Mouse (Mus musculus): ENCODE results near the gene Glt28d2. TPM values are rescaled to one million over a fixed set of nuclear protein-coding genes. Genes with fewer than 3 reads are reported as not detected.
"Not testable (repeated sequence)": the region's sequence is repeated elsewhere in the genome, so short reads cannot be mapped to it uniquely, and the experiment has no call there.

Glt28d2 gene
- total RNA-seq (2018; cell fraction: chromatin; rRNA removed): not detected
- total RNA-seq (2018; cell fraction: cytosol; rRNA removed): not detected
- total RNA-seq (2018; cell fraction: nucleus; rRNA removed): not detected
- polyA plus RNA-seq (2018): not detected in 3 replicates

DNA sequence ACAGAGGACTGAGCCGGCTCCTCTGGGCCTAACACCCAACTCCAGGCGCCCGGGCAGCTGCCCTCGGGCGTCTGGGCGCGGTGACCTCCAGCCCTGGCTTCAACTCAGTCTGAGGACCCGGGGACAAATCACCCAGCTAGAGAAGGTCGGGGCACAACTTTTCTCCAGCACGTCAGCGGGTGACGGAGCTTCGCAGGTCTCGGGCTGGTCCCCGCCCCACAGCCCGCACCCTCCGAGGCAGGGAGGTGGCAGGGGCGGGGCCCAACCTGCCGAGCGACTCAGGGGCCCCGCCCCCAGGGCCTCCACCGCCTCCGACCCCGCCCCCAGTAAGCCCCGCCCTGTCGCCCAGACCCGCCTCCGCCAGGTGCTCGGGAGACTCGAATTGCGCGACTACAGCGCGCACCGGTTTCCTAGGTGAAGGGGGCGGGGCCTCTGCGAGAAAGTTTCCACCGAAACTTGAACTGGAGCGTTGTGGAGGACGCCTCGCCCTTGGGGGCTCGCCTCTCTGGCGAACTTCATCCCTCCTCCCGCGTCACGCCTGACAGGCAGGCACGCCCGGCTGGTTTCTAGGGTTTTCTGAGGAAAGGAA lies at the start of gene Glt28d2, which contains the start of gene Gm37240:
TSS of gene Glt28d2 (minus strand) at position 278 of the 589 bp plus-strand sequence.
TSS of gene Gm37240 (minus strand) at position 280 of the 589 bp plus-strand sequence.
- Histone ChIP-seq H3K27ac (no peak within 1 kb of the TSS), H3K79me2 (ENCODE audit: inconsistent target) (no peaks in the 10 kb centered on the region), H3K4me3 (ENCODE audit: inconsistent target) (no peak within 1 kb of the TSS), H3K36me3 (ENCODE audit: inconsistent target) (no peaks in the 10 kb centered on the region)
- under 1% methylated on average over 47 of the region's 48 CpGs for WGBS (ENCODE audit: missing documents)

- Histone ChIP-seq H3K79me2 (ENCODE audit: inconsistent target) (no peaks in the 10 kb centered on the region), H3K27ac (no peak overlapping the region), H3K36me3 (ENCODE audit: inconsistent target) (no peaks in the 10 kb centered on the region), H3K4me3 (ENCODE audit: inconsistent target) (no peak overlapping the region)
- WGBS (ENCODE audit: missing documents): 67% methylated on average over 5 of the region's 5 CpGs
Observed at GRCm38 (mm10) chr3:85933586-85933985, 46.3 kb upstream of the Glt28d2 start.

GRCm38 (mm10) chr3:85931859-85932258 lies 44.5 kb upstream of the Glt28d2 start:
- Histone ChIP-seq H3K79me2 (ENCODE audit: inconsistent target) (no peaks in the 10 kb centered on the region), H3K36me3 (ENCODE audit: inconsistent target) (no peaks in the 10 kb centered on the region), H3K4me3 (ENCODE audit: inconsistent target) (no peak overlapping the region), H3K27ac (no peak overlapping the region)
- WGBS (ENCODE audit: missing documents): 95% methylated on average over 6 of the region's 6 CpGs

GRCm38 (mm10) chr3:85930671-85931255 lies 43.4 kb upstream of the Glt28d2 start:
- no peaks in the 10 kb centered on the region for H3K79me2 ChIP-seq (ENCODE audit: inconsistent target)
- H3K4me3 ChIP-seq (ENCODE audit: inconsistent target): no peak overlapping the region
- 88% methylated on average over 10 of the region's 11 CpGs for WGBS (ENCODE audit: missing documents)
- H3K36me3 ChIP-seq (ENCODE audit: inconsistent target): no peaks in the 10 kb centered on the region
- no peak overlapping the region for H3K27ac ChIP-seq

DNA sequence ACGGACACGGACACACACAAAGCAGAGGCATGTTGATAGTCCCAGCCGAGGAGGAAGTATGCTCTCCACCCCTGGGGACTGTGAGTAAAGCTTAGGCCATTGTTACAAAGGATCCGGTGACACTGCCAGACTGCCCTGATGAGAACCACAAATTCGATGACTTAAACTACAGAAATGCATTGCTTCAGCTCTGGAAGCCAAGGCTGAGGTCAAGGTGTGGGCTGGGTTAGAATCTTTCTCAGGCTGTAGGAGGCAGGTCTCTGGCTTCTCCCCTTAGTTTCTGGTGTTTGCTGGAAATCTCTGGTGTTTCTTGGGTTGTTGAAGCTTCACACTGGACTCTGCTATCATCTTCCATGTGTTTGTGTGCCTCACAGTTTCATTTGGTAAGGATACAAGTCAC lies 42.4 kb upstream of the Glt28d2 start:
- Histone ChIP-seq H3K27ac (no peak overlapping the region), H3K79me2 (ENCODE audit: inconsistent target) (no peaks in the 10 kb centered on the region), H3K36me3 (ENCODE audit: inconsistent target) (no peaks in the 10 kb centered on the region), H3K4me3 (ENCODE audit: inconsistent target) (no peak overlapping the region)
- 63% methylated on average over 5 of the region's 5 CpGs for WGBS (ENCODE audit: missing documents)

DNA sequence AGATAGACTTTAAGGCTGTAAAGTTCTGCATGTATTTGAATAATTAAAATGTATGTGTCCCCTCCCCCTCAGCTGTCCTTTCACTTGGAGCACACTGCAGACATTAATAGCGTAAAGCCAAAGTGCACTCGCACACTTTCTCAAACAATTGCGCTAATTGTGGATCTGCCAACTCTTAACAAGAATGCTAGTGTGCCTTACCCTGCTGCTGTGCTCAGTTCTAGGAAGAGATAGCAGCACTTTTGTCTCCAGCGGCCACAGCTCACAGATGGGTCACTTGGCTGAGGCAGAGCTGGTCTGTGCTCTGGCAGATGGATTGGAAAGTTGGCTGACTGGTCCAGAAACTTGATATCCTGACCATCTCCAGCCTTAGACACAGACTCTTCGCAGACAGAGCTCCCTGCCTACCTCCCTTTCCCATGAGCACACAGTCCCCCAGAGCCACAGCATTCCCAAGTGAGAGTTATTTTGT lies 40.9 kb upstream of the Glt28d2 start:
- WGBS (ENCODE audit: missing documents): 85% methylated on average over 5 of the region's 5 CpGs
- no peak overlapping the region for H3K27ac ChIP-seq
- H3K4me3 ChIP-seq (ENCODE audit: inconsistent target): no peak overlapping the region
- no peaks in the 10 kb centered on the region for H3K36me3 ChIP-seq (ENCODE audit: inconsistent target)
- no peaks in the 10 kb centered on the region for H3K79me2 ChIP-seq (ENCODE audit: inconsistent target)

GRCm38 (mm10) chr3:85927296-85927695 lies 40.0 kb upstream of the Glt28d2 start:
- H3K36me3 ChIP-seq (ENCODE audit: inconsistent target): no peaks in the 10 kb centered on the region
- H3K4me3 ChIP-seq (ENCODE audit: inconsistent target): no peak overlapping the region
- 90% methylated on average over 9 of the region's 9 CpGs for WGBS (ENCODE audit: missing documents)
- no peaks in the 10 kb centered on the region for H3K79me2 ChIP-seq (ENCODE audit: inconsistent target)
- H3K27ac ChIP-seq: no peak overlapping the region

- Histone ChIP-seq H3K36me3 (ENCODE audit: inconsistent target) (no peaks in the 10 kb centered on the region), H3K4me3 (ENCODE audit: inconsistent target) (no peak overlapping the region), H3K79me2 (ENCODE audit: inconsistent target) (no peaks in the 10 kb centered on the region), H3K27ac (no peak overlapping the region)
- WGBS (ENCODE audit: missing documents): 51% methylated on average over 18 of the region's 18 CpGs
Observed at GRCm38 (mm10) chr3:85923954-85924945, 36.9 kb upstream of the Glt28d2 start.

- no peaks in the 10 kb centered on the region for H3K36me3 ChIP-seq (ENCODE audit: inconsistent target)
- WGBS (ENCODE audit: missing documents): 93% methylated on average over 8 of the region's 8 CpGs
- no peaks in the 10 kb centered on the region for H3K79me2 ChIP-seq (ENCODE audit: inconsistent target)
- H3K4me3 ChIP-seq (ENCODE audit: inconsistent target): no peak overlapping the region
- H3K27ac ChIP-seq: no peak overlapping the region
Observed at GRCm38 (mm10) chr3:85923343-85923742, 36.0 kb upstream of the Glt28d2 start.

DNA sequence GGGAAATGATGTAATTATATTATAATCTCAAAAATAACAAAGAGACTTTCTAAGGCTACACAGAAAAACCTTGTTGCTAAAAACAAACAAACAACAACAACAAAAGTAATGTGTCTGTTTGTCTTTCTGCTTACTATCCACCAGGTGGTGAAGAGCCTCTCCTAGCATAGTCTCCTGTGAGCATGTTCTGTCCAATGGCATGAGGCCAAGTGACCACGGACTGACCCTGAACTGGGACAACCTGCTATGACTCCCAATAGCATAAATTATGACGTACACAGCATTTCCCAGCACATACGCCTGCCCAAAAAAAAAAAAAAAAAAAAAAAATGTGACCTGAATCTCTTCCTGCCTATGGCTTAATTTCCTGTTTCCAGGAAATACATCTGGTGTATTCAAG lies 35.0 kb upstream of the Glt28d2 start:
- H3K79me2 ChIP-seq (ENCODE audit: inconsistent target): no peaks in the 10 kb centered on the region
- WGBS (ENCODE audit: missing documents): 73% methylated on average over 3 of the region's 3 CpGs
- H3K36me3 ChIP-seq (ENCODE audit: inconsistent target): no peaks in the 10 kb centered on the region
- no peak overlapping the region for H3K27ac ChIP-seq
- no peak overlapping the region for H3K4me3 ChIP-seq (ENCODE audit: inconsistent target)

DNA sequence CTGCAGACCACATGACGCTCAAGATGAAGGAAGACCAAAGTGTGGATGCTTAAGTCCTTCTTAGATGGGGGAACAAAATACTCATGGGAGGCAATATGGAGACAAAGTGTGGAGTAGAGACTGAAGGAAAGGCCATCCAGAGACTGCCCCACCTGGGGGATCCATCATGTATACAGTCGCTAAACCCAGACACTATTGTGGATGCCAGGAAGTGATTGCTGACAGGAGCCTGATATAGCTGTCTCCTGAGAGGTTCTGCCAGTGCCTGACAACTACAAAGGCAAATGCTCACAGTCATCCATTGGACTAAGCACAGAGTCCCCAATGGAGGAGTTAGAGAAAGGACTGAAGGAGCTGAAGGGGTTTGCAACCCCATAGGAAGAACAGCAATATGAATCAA lies 33.4 kb upstream of the Glt28d2 start:
- not testable (repeated sequence) for H3K79me2 ChIP-seq (ENCODE audit: inconsistent target); H3K36me3 ChIP-seq (ENCODE audit: inconsistent target); H3K27ac ChIP-seq; H3K4me3 ChIP-seq (ENCODE audit: inconsistent target)
- WGBS (ENCODE audit: missing documents): 100% methylated on average over 2 of the region's 2 CpGs

DNA sequence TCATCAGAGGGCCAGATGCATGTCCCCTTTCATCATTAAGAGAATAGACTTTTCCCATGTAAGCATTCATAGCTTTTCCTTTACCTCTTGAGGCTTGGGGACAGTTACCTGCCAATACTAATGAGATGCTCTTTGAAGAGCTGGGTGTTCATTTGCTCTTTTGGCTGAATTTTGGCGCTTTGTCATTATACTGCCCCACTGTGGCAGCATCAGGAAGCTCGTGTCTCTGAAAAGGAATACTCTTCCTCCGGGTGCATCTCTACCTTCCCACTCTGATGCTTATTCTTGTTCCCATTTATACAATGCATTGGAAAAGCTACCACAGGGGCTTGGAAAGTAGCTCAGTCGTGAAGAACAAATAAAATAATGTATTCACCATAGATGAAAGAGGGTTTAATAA lies 30.3 kb upstream of the Glt28d2 start:
- no peaks in the 10 kb centered on the region for H3K79me2 ChIP-seq (ENCODE audit: inconsistent target)
- no peaks in the 10 kb centered on the region for H3K36me3 ChIP-seq (ENCODE audit: inconsistent target)
- no peak overlapping the region for H3K4me3 ChIP-seq (ENCODE audit: inconsistent target)
- WGBS (ENCODE audit: missing documents): 14% methylated on average over 4 of the region's 4 CpGs
- H3K27ac ChIP-seq: no peak overlapping the region

DNA sequence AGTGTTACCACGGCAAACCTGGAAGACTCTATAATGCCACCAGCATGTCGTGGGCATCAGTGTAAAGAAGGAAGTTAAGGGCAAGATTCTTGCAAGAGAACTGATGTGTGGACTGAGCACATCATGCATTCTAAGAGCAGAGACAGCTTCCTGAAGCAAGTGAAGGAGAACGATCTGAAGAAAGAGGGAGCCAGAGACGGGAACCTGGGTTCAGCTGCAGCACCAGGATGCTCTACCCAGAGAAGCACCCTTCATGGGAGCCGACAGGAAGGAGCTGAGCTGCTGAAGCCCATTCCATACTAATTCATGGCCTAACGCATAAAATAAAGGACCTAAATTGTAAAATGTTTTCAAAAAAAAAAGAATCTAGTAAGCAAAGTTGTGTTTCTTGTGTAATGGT lies 27.5 kb upstream of the Glt28d2 start:
- Histone ChIP-seq H3K4me3 (ENCODE audit: inconsistent target) (no peak overlapping the region), H3K27ac (no peak overlapping the region), H3K36me3 (ENCODE audit: inconsistent target) (no peaks in the 10 kb centered on the region), H3K79me2 (ENCODE audit: inconsistent target) (no peaks in the 10 kb centered on the region)
- 86% methylated on average over 6 of the region's 6 CpGs for WGBS (ENCODE audit: missing documents)

DNA sequence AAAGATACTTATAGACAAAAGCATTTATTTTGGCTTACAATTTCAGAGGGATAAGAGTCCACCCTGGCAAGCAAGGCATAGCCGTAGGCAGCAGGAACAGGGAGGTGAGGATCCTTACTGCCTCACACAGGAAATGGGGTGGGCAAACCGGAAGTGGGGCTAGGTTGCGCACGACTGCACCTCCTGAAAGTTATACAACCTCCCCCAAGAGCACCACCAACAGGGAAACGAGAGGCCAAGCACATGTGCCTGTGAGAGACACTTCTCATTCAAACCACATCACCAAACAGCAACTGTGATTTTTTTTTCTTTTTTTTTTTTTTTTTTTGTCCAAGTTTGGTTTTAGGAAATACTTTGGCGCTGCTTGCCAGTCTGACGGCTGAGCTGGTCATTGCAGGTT lies 19.8 kb upstream of the Glt28d2 start:
- no peak overlapping the region for H3K4me3 ChIP-seq (ENCODE audit: inconsistent target)
- WGBS (ENCODE audit: missing documents): 70% methylated on average over 7 of the region's 7 CpGs

GRCm38 (mm10) chr3:85904371-85904770 lies 17.1 kb upstream of the Glt28d2 start:
- Histone ChIP-seq H3K36me3 (ENCODE audit: inconsistent target) (no peaks in the 10 kb centered on the region), H3K4me3 (ENCODE audit: inconsistent target) (no peak overlapping the region), H3K27ac (no peak overlapping the region), H3K79me2 (ENCODE audit: inconsistent target) (no peaks in the 10 kb centered on the region)

More for the DNA sequence above, 19.8 kb upstream of the Glt28d2 start:
- no peak overlapping the region for H3K27ac ChIP-seq
- no peaks in the 10 kb centered on the region for H3K36me3 ChIP-seq (ENCODE audit: inconsistent target)
- no peaks in the 10 kb centered on the region for H3K79me2 ChIP-seq (ENCODE audit: inconsistent target)

Measured in macrophage (primary cell).